Mouse (Mus musculus): ENCODE measurements around the gene Enah. TPM values are rescaled to one million over a fixed set of nuclear protein-coding genes. Genes with fewer than 3 reads are reported as not detected.

Gene Enah
- total RNA-seq (2021), result 100 to 1,000 TPM; 140 to 156 TPM

- peak; percentile 68 to 72 for DNase-seq
- intact Hi-C loops (cut with DNase I), result loop anchor here (2.0 to 5.0 kb wide), 4 partner anchors 71 to 133 kb away; no protein-coding TSS in a partner anchor
Observed at GRCm38 (mm10) chr1:182019926-182020801, at the start of gene Enah. Gene Enah (minus strand): TSS chr1:182019990.

GRCm38 (mm10) chr1:182068136-182068535 is 48.3 kb upstream of the Enah start:
- intact Hi-C loops (cut with DNase I), result no loop called here
- peak in 1 of 2 experiments; percentile 30 for DNase-seq

- no peak for DNase-seq
- intact Hi-C loops (cut with DNase I), result no loop called here
Observed at GRCm38 (mm10) chr1:182066527-182067465, 47.0 kb upstream of the Enah start.

GRCm38 (mm10) chr1:182063716-182064115 is 43.9 kb upstream of the Enah start:
- intact Hi-C loops (cut with DNase I), result loop anchor here (1.0 kb wide), 1 partner anchor 14 kb away; no protein-coding TSS in a partner anchor
- DNase-seq, result no peak

GRCm38 (mm10) chr1:182062801-182063200 is 43.0 kb upstream of the Enah start:
- no peak for DNase-seq
- intact Hi-C loops (cut with DNase I), result loop anchor here (1.0 kb wide), 1 partner anchor 14 kb away; no protein-coding TSS in a partner anchor

GRCm38 (mm10) chr1:182061203-182061602 is 41.4 kb upstream of the Enah start:
- intact Hi-C loops (cut with DNase I), result no loop called here
- DNase-seq, result no peak

GRCm38 (mm10) chr1:182059806-182060205 is 40.0 kb upstream of the Enah start:
- intact Hi-C loops (cut with DNase I), result no loop called here
- no peak for DNase-seq

GRCm38 (mm10) chr1:182057998-182058397 is 38.2 kb upstream of the Enah start:
- intact Hi-C loops (cut with DNase I), result no loop called here
- no peak for DNase-seq

GRCm38 (mm10) chr1:182055122-182055521 is 35.3 kb upstream of the Enah start:
- DNase-seq, result no peak
- intact Hi-C loops (cut with DNase I), result no loop called here

- intact Hi-C loops (cut with DNase I), result no loop called here
- no peak for DNase-seq
Observed at GRCm38 (mm10) chr1:182054651-182055050, 34.9 kb upstream of the Enah start.

GRCm38 (mm10) chr1:182052973-182053372 is 33.2 kb upstream of the Enah start:
- no peak for DNase-seq
- intact Hi-C loops (cut with DNase I), result no loop called here

GRCm38 (mm10) chr1:182052385-182052784 is 32.6 kb upstream of the Enah start:
- intact Hi-C loops (cut with DNase I), result no loop called here

GRCm38 (mm10) chr1:182049813-182050212 is 30.0 kb upstream of the Enah start:
- no peak for DNase-seq
- intact Hi-C loops (cut with DNase I), result loop anchor here (1.0 kb wide), 1 partner anchor 13 kb away; no protein-coding TSS in a partner anchor

More at GRCm38 (mm10) chr1:182052385-182052784, 32.6 kb upstream of the Enah start:
- DNase-seq, result no peak

- DNase-seq, result no peak
- intact Hi-C loops (cut with DNase I), result no loop called here
Observed at GRCm38 (mm10) chr1:182048101-182048500, 28.3 kb upstream of the Enah start.

GRCm38 (mm10) chr1:182047016-182047690 is 27.4 kb upstream of the Enah start:
- DNase-seq, result no peak
- intact Hi-C loops (cut with DNase I), result no loop called here

GRCm38 (mm10) chr1:182045208-182045607 is 25.4 kb upstream of the Enah start:
- intact Hi-C loops (cut with DNase I), result no loop called here
- no peak for DNase-seq

GRCm38 (mm10) chr1:182040538-182040937 is 20.7 kb upstream of the Enah start:
- DNase-seq, result no peak
- intact Hi-C loops (cut with DNase I), result no loop called here

- intact Hi-C loops (cut with DNase I), result no loop called here
- DNase-seq, result no peak
Observed at GRCm38 (mm10) chr1:182031757-182032156, 12.0 kb upstream of the Enah start.

- no peak for DNase-seq
- intact Hi-C loops (cut with DNase I), result no loop called here
Observed at GRCm38 (mm10) chr1:182031066-182031465, 11.3 kb upstream of the Enah start.

GRCm38 (mm10) chr1:182029989-182030649 is 10.3 kb upstream of the Enah start:
- intact Hi-C loops (cut with DNase I), result no loop called here
- DNase-seq, result no peak

Data from heart, postnatal 10 days (tissue).